In the genomic region with DNA sequence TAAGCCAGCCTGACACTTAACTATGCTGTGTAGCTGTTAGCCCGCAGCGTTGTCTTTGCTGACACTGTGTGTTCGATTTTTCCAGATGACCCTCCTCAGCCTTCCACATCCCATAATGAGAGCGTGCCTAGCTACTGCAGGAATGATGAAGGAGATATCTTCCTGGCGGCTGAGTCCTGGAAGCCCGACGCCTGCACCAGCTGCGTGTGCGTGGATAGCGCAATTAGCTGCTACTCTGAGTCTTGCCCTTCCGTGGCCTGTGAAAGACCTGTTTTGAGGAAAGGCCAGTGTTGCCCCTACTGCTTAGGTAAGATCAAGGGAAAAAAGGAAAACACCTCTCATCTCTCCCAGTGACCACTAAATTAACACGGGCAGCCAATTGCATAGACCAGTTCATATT, we compare ENCODE assay signal across 17 mouse cellular contexts.
A peak's percentile ranks its signal among the peaks of the same experiment; 100 is the strongest.
DNase-seq lines count a peak whose midpoint lies in the region; ATAC-seq lines count a peak whose summit lies in the region.
"Had no signal": no experiment of that assay in that cellular context is flagged by ENCODE, and none has a peak within 500 bp of the region (broad histone marks: within the 10 kb centered on the region; RNA-seq: fewer than 3 reads in every experiment).

No protein-coding gene starts in this region.

- no peak overlapping the region for H3K4me2 ChIP-seq in forebrain, embryonic 12.5 days
- no peak overlapping the region for H3K4me2 ChIP-seq in forebrain, embryonic 13.5 days
- H3K4me2 ChIP-seq in heart, embryonic 16.5 days (ENCODE audit: low read depth, low read length) = no peak overlapping the region
- no peak overlapping the region for H3K4me2 ChIP-seq in heart, embryonic 11.5 days
- no peak overlapping the region for H3K4me2 ChIP-seq in neural tube, embryonic 13.5 days
- H3K4me2 ChIP-seq: embryonic facial prominence, embryonic 13.5 days; limb, embryonic 12.5 days; liver, embryonic 12.5 days had no signal

- H3K9ac ChIP-seq in forebrain, embryonic 12.5 days = no peak overlapping the region
- H3K9ac ChIP-seq in forebrain, embryonic 13.5 days = no peak overlapping the region
- no peak overlapping the region for H3K9ac ChIP-seq in heart, embryonic 16.5 days (ENCODE audit: low read length)
- no peak overlapping the region for H3K9ac ChIP-seq in heart, embryonic 11.5 days (ENCODE audit: low read depth, low read length)
- no peak overlapping the region for H3K9ac ChIP-seq in neural tube, embryonic 13.5 days
- H3K9ac ChIP-seq: embryonic facial prominence, embryonic 13.5 days; forebrain, postnatal 0 days; limb, embryonic 12.5 days; liver, embryonic 12.5 days had no signal

- 0 out of 2 replicates have a peak, but pooled peaks cover 5% of the 10 kb centered on the region for H3K36me3 ChIP-seq in forebrain, embryonic 12.5 days (replicated peaks)
- peaks cover 4% of the 10 kb centered on the region; the same call in 1 of the 2 replicates for H3K36me3 ChIP-seq in forebrain, embryonic 13.5 days (ENCODE audit: poor library complexity, severe bottlenecking)
- H3K36me3 ChIP-seq in heart, embryonic 16.5 days (ENCODE audit: control insufficient read depth, insufficient read depth) = no peaks in the 10 kb centered on the region
- no peaks in the 10 kb centered on the region for H3K36me3 ChIP-seq in heart, embryonic 11.5 days (ENCODE audit: control insufficient read depth, insufficient read depth, low read length)
- peaks cover 28% of the 10 kb centered on the region for H3K36me3 ChIP-seq in neural tube, embryonic 13.5 days

- no peak overlapping the region; the same call in 1 of the 2 replicates for H3K27ac ChIP-seq in forebrain, embryonic 12.5 days
- no peak overlapping the region for H3K27ac ChIP-seq in forebrain, embryonic 13.5 days
- H3K27ac ChIP-seq in heart, embryonic 16.5 days (ENCODE audit: low read length) = peak overlapping the region; percentile 48; the same call in 1 of the 2 replicates
- no peak overlapping the region for H3K27ac ChIP-seq in heart, embryonic 11.5 days (ENCODE audit: low read depth, low read length)
- peak overlapping the region; percentile 38 for H3K27ac ChIP-seq in neural tube, embryonic 13.5 days (replicated peaks)
- H3K27ac ChIP-seq: embryonic facial prominence, embryonic 13.5 days; limb, embryonic 12.5 days; liver, embryonic 12.5 days had no signal

- no peaks in the 10 kb centered on the region for H3K9me3 ChIP-seq in forebrain, embryonic 12.5 days
- no peaks in the 10 kb centered on the region for H3K9me3 ChIP-seq in forebrain, embryonic 13.5 days (replicated peaks)
- H3K9me3 ChIP-seq in heart, embryonic 16.5 days (replicated peaks; ENCODE audit: control insufficient read depth, low read length) = no peaks in the 10 kb centered on the region
- H3K9me3 ChIP-seq in heart, embryonic 11.5 days (replicated peaks; ENCODE audit: control insufficient read depth, low read length) = no peaks in the 10 kb centered on the region
- H3K9me3 ChIP-seq in neural tube, embryonic 13.5 days = no peaks in the 10 kb centered on the region
- H3K9me3 ChIP-seq: embryonic facial prominence, embryonic 13.5 days; limb, embryonic 12.5 days; liver, embryonic 12.5 days had no signal

- 85% methylated on average over 12 of the region's 12 CpGs for WGBS in forebrain, embryonic 12.5 days
- WGBS in forebrain, embryonic 13.5 days = 83% methylated on average over 12 of the region's 12 CpGs
- WGBS in heart, embryonic 16.5 days = 82% methylated on average over 12 of the region's 12 CpGs
- 71% methylated on average over 12 of the region's 12 CpGs for WGBS in heart, embryonic 11.5 days (ENCODE audit: insufficient replicate concordance)
- WGBS in neural tube, embryonic 13.5 days = 72% methylated on average over 12 of the region's 12 CpGs

- peak; percentile 42 for ATAC-seq in forebrain, embryonic 12.5 days (ENCODE audit: low FRiP score)
- no peak for ATAC-seq in forebrain, embryonic 13.5 days
- ATAC-seq in heart, embryonic 16.5 days (replicated peaks; ENCODE audit: extremely low read depth, insufficient read depth, low FRiP score) = no peak
- ATAC-seq in heart, embryonic 11.5 days (replicated peaks; ENCODE audit: insufficient number of reproducible peaks, low FRiP score, low TSS enrichment) = no peak
- no peak for ATAC-seq in neural tube, embryonic 13.5 days (ENCODE audit: low read depth)
- ATAC-seq: forebrain, postnatal 0 days; liver, embryonic 12.5 days had no signal

- no peak for DNase-seq in neural tube, embryonic 10.5 days (ENCODE audit: extremely low spot score, low spot score)
- DNase-seq in cerebellum, postnatal 36 days = no peak
- no peak for DNase-seq in thymus, postnatal 36 days
- DNase-seq: cerebellum, adult 9-10 months; forebrain, postnatal 0 days; kidney, adult 2 months; kidney, postnatal 10 days; lung, adult 2 months; right cerebral cortex, adult 18-20 months had no signal

- peaks cover 15% of the 10 kb centered on the region for H3K4me1 ChIP-seq in forebrain, embryonic 12.5 days
- peaks cover 17% of the 10 kb centered on the region for H3K4me1 ChIP-seq in forebrain, embryonic 13.5 days
- H3K4me1 ChIP-seq in heart, embryonic 16.5 days (ENCODE audit: control insufficient read depth, insufficient read depth, low read length) = peaks cover 13% of the 10 kb centered on the region
- H3K4me1 ChIP-seq in heart, embryonic 11.5 days (ENCODE audit: control insufficient read depth, insufficient read depth, low read length) = peaks cover 12% of the 10 kb centered on the region
- peaks cover 51% of the 10 kb centered on the region for H3K4me1 ChIP-seq in neural tube, embryonic 13.5 days (replicated peaks)
- H3K4me1 ChIP-seq: liver, embryonic 12.5 days had no signal

- peaks cover 33% of the 10 kb centered on the region for H3K27me3 ChIP-seq in forebrain, embryonic 12.5 days
- peaks cover 9% of the 10 kb centered on the region for H3K27me3 ChIP-seq in forebrain, embryonic 13.5 days
- H3K27me3 ChIP-seq in heart, embryonic 16.5 days (ENCODE audit: control insufficient read depth, insufficient read depth, low read length) = no peaks in the 10 kb centered on the region
- H3K27me3 ChIP-seq in heart, embryonic 11.5 days (ENCODE audit: control insufficient read depth, insufficient read depth, low read length) = no peaks in the 10 kb centered on the region
- no peaks in the 10 kb centered on the region for H3K27me3 ChIP-seq in neural tube, embryonic 13.5 days
- H3K27me3 ChIP-seq: embryonic facial prominence, embryonic 13.5 days; limb, embryonic 12.5 days; liver, embryonic 12.5 days had no signal

- H3K4me3 ChIP-seq in forebrain, embryonic 12.5 days (replicated peaks) = no peak overlapping the region
- H3K4me3 ChIP-seq in forebrain, embryonic 13.5 days = no peak overlapping the region
- no peak overlapping the region for H3K4me3 ChIP-seq in heart, embryonic 16.5 days (ENCODE audit: low read length)
- H3K4me3 ChIP-seq in heart, embryonic 11.5 days (ENCODE audit: low read depth, low read length) = no peak overlapping the region
- no peak overlapping the region for H3K4me3 ChIP-seq in neural tube, embryonic 13.5 days
- H3K4me3 ChIP-seq: embryonic facial prominence, embryonic 13.5 days; limb, embryonic 12.5 days; liver, embryonic 12.5 days had no signal

Comparison
In these comparisons a context has a peak if more than half of its experiments do, and no peak if none do; other contexts are left out.
1. H3K27ac ChIP-seq: peak in heart, embryonic 16.5 days (single experiment) and neural tube, embryonic 13.5 days (single experiment); none in forebrain, embryonic 12.5 days (single experiment), forebrain, embryonic 13.5 days (single experiment) and heart, embryonic 11.5 days (single experiment).